Mouse (Mus musculus): ENCODE data around the gene Hoxa7. TPM values are rescaled to one million over a fixed set of nuclear protein-coding genes. Genes with fewer than 3 reads are reported as not detected.

Hoxa7 gene
- 0.05 and 0.10 TPM in 2 replicates for polyA plus RNA-seq (2012; rRNA removed)

GRCm38 (mm10) chr6:52221337-52221992 lies at the start of gene Hoxa7:
Gene Hoxa7, minus strand, starts transcription at chr6:52221854.
- peak; percentile 91 for DNase-seq (ENCODE audit: low read depth)
- TF ChIP-seq CTCF (IDR thresholded peaks at IDR 0.05; ENCODE audit: borderline replicate concordance, extremely low read depth, insufficient read depth, insufficient read length): peak; percentile 97
- TF ChIP-seq POLR2A (IDR thresholded peaks at IDR 0.05; ENCODE audit: borderline replicate concordance, extremely low read depth, insufficient read depth, insufficient read length, poor library complexity, severe bottlenecking): no peak

- TF ChIP-seq CTCF (IDR thresholded peaks at IDR 0.05; ENCODE audit: borderline replicate concordance, extremely low read depth, insufficient read depth, insufficient read length) (peak; percentile 86), POLR2A (IDR thresholded peaks at IDR 0.05; ENCODE audit: borderline replicate concordance, extremely low read depth, insufficient read depth, insufficient read length, poor library complexity, severe bottlenecking) (no peak)
These were observed 49.1 kb upstream of the Hoxa7 start for GRCm38 (mm10) chr6:52270494-52271480.

GRCm38 (mm10) chr6:52268756-52269155 lies 47.1 kb upstream of the Hoxa7 start:
- DNase-seq (ENCODE audit: low read depth): no peak
- TF ChIP-seq CTCF (IDR thresholded peaks at IDR 0.05; ENCODE audit: borderline replicate concordance, extremely low read depth, insufficient read depth, insufficient read length) (no peak), POLR2A (IDR thresholded peaks at IDR 0.05; ENCODE audit: borderline replicate concordance, extremely low read depth, insufficient read depth, insufficient read length, poor library complexity, severe bottlenecking) (no peak)

More at GRCm38 (mm10) chr6:52270494-52271480, 49.1 kb upstream of the Hoxa7 start:
- peak; percentile 82 for DNase-seq (ENCODE audit: low read depth)

GRCm38 (mm10) chr6:52268341-52268740 lies 46.7 kb upstream of the Hoxa7 start:
- no peak for DNase-seq (ENCODE audit: low read depth)
- TF ChIP-seq POLR2A (IDR thresholded peaks at IDR 0.05; ENCODE audit: borderline replicate concordance, extremely low read depth, insufficient read depth, insufficient read length, poor library complexity, severe bottlenecking) (no peak), CTCF (IDR thresholded peaks at IDR 0.05; ENCODE audit: borderline replicate concordance, extremely low read depth, insufficient read depth, insufficient read length) (no peak)

- no peak for DNase-seq (ENCODE audit: low read depth)
- TF ChIP-seq CTCF (IDR thresholded peaks at IDR 0.05; ENCODE audit: borderline replicate concordance, extremely low read depth, insufficient read depth, insufficient read length): no peak
- no peak for TF ChIP-seq POLR2A (IDR thresholded peaks at IDR 0.05; ENCODE audit: borderline replicate concordance, extremely low read depth, insufficient read depth, insufficient read length, poor library complexity, severe bottlenecking)
These were observed 46.0 kb upstream of the Hoxa7 start for GRCm38 (mm10) chr6:52267691-52268090.

- DNase-seq (ENCODE audit: low read depth): no peak
- TF ChIP-seq CTCF (IDR thresholded peaks at IDR 0.05; ENCODE audit: borderline replicate concordance, extremely low read depth, insufficient read depth, insufficient read length): no peak
- TF ChIP-seq POLR2A (IDR thresholded peaks at IDR 0.05; ENCODE audit: borderline replicate concordance, extremely low read depth, insufficient read depth, insufficient read length, poor library complexity, severe bottlenecking): no peak
These were observed 45.6 kb upstream of the Hoxa7 start for GRCm38 (mm10) chr6:52267221-52267620.

GRCm38 (mm10) chr6:52266666-52266985 lies 45.0 kb upstream of the Hoxa7 start:
- TF ChIP-seq POLR2A (IDR thresholded peaks at IDR 0.05; ENCODE audit: borderline replicate concordance, extremely low read depth, insufficient read depth, insufficient read length, poor library complexity, severe bottlenecking) (no peak), CTCF (IDR thresholded peaks at IDR 0.05; ENCODE audit: borderline replicate concordance, extremely low read depth, insufficient read depth, insufficient read length) (no peak)

GRCm38 (mm10) chr6:52265913-52266665 lies 44.4 kb upstream of the Hoxa7 start:
- DNase-seq (ENCODE audit: low read depth): no peak
- TF ChIP-seq CTCF (IDR thresholded peaks at IDR 0.05; ENCODE audit: borderline replicate concordance, extremely low read depth, insufficient read depth, insufficient read length): no peak
- TF ChIP-seq POLR2A (IDR thresholded peaks at IDR 0.05; ENCODE audit: borderline replicate concordance, extremely low read depth, insufficient read depth, insufficient read length, poor library complexity, severe bottlenecking): no peak

More at GRCm38 (mm10) chr6:52266666-52266985, 45.0 kb upstream of the Hoxa7 start:
- DNase-seq (ENCODE audit: low read depth): no peak

GRCm38 (mm10) chr6:52265306-52265912 lies 43.8 kb upstream of the Hoxa7 start:
- no peak for TF ChIP-seq POLR2A (IDR thresholded peaks at IDR 0.05; ENCODE audit: borderline replicate concordance, extremely low read depth, insufficient read depth, insufficient read length, poor library complexity, severe bottlenecking)
- TF ChIP-seq CTCF (IDR thresholded peaks at IDR 0.05; ENCODE audit: borderline replicate concordance, extremely low read depth, insufficient read depth, insufficient read length): no peak
- DNase-seq (ENCODE audit: low read depth): no peak

GRCm38 (mm10) chr6:52264106-52264790 lies 42.6 kb upstream of the Hoxa7 start:
- no peak for DNase-seq (ENCODE audit: low read depth)

More at GRCm38 (mm10) chr6:52264106-52264790, 42.6 kb upstream of the Hoxa7 start:
- TF ChIP-seq POLR2A (IDR thresholded peaks at IDR 0.05; ENCODE audit: borderline replicate concordance, extremely low read depth, insufficient read depth, insufficient read length, poor library complexity, severe bottlenecking) (no peak), CTCF (IDR thresholded peaks at IDR 0.05; ENCODE audit: borderline replicate concordance, extremely low read depth, insufficient read depth, insufficient read length) (no peak)
